Mouse (Mus musculus): ENCODE measurements around the gene Dcaf1.

The Dcaf1 gene

DNA sequence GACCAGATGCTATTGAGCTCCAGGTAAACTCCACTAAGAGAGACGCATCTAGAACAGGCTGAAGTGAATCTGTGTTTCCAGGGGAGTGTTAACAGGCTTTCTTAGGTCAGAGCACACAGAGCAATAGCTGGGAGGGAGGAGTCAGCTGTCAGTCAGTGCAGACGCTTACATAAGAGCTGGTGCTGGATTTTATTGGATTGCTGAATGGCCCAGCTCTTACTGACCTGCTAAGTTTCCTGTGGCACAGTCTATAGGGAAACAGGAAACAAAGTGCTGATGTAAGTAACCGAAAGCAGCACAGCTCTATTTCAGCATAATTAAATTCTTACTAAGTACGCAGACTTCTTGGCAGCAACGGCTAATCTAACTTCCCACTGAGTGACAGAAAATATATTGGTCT, 87.0 kb downstream of the Dcaf1 start:
- DNase-seq = no peak

DNA sequence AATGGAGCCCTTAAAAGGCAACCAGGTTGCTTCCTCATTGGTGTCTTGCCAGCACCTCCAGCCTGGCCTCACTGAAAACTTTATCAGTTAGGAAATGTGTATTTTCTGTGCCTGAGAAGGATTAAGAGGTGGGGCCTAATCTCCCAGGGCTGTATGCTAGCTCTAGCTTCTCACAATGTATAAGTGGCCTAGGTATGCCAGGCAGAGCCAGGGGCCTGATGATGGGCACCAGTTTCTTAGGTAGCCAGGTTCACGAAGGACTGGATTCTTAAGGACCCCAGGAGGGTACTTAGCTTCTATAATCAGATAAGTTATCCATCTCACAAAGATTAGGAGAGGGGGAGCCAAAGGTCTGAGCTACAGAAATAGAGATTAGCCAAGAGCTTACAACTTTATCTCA, 90.0 kb downstream of the Dcaf1 start:
- DNase-seq = no peak

DNA sequence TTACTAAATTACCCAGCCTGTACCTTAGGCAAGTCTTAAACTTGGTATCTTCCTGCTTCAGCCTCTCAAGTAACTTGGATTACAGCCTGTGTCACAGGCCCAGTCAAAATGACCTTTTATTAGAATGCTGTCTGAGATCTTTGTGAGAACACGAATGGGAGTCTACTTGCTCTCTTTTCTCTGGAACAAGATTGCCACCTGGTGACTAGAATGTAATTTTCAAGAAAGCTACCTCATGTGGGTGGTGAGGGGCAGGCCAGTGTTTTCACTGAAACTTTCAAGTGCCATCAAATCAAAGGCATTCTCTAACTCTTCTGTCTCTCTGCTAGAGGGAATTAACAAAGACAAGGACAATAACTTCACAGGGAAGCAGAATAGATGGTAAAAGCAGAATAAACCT, 92.1 kb downstream of the Dcaf1 start:
- DNase-seq = peak; percentile 14

- DNase-seq = no peak
Observed at GRCm38 (mm10) chr9:106914878-106915277, 93.2 kb downstream of the Dcaf1 start.

Data from kidney, postnatal 14 days (tissue).